Mouse (Mus musculus) v-Abl transformed pro-B cells (cell line): ENCODE measurements around the gene Fbxl4.

Source experiments
- in situ Hi-C, 2 experiments: fragments of 400-800 bp; cut with MboI; formaldehyde crosslinking; loops; one replicate each; pipeline ENCODE4 v1.15.1; 2025; ENCODE audit not compliant: unreplicated experiment in 2 of 2

Gene Fbxl4

DNA sequence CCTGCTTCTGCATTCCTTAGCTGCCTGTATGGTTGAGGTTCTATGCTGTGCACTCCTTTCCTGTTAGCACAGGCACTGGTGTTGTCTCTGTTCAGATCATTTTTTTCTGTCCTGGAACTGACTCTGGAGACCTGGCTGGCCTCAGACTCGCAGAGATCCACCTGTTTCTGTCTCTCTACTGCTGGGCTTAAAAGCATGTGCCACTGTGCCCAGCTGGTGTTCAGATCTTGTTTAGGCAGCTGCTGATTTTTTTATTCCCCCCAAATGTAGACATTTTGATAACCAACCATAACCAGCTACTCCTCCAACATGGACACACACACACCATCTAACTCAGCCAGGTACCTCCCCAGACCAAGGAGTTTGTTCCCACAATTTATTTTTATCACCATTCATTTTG, 112.2 kb downstream of the Fbxl4 start:
- in situ Hi-C loops = no loop called here

DNA sequence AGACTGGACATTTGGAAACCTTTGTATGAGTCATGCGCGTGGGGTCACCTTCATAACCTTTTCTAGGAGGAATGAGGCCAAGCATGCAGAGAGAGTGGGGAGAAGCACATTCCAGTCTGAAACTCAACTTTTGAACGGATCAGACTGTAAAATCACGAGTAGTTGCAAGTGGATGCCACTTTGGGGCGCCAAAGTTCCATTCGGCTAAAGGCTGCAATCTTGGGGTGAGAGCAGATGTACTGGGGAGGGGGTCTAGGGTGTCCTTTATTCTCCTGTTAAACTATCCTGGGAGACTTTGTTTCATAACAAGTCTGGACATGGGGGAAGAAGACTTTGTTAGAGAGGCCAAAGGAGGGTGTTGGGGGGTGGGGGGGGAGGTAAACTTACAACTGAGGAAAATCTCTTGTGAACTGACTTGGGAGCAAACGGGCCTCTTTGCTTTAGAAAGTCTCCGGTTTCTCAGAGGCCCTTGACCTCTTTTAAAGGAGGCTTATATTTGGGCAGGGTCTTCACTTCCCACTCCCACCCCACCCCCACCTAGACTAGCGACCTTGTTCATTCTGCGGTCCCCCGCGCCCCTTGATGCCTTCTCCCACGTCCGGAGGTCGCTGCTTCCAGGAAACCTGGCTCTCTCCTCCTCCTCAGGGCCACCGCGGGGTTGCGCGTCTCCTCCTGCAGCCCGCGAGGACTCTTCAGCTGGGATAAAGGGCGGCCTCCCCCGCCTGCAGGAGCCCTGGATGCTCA, 119.8 kb downstream of the Fbxl4 start:
- in situ Hi-C loops = no loop called here

DNA sequence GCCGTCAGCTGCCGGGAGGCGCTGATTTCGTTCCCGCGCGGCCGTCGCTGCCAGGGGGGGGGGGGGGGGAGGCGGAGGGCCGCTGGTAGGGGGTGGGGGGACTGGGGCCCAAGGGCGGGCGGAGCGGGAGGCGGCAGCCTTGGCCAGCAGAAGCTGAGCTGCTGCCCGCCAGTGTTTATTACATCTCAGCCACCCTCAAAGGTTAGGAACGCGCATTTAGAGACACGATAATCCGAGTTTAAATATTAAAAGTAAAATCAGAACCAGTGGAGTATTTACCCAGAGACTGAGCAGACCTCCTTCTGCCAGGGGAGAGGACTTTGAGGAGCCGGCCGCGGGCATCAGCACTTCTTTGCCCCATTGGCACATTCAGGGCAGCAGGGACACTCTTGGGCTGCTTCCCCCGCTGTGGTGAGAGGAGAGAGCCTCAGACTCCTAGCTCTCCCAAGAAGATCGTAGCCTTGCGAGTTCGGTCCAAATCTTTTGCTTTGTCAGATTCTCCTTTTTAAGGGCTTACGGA, 120.4 kb downstream of the Fbxl4 start:
- in situ Hi-C loops = no loop called here

DNA sequence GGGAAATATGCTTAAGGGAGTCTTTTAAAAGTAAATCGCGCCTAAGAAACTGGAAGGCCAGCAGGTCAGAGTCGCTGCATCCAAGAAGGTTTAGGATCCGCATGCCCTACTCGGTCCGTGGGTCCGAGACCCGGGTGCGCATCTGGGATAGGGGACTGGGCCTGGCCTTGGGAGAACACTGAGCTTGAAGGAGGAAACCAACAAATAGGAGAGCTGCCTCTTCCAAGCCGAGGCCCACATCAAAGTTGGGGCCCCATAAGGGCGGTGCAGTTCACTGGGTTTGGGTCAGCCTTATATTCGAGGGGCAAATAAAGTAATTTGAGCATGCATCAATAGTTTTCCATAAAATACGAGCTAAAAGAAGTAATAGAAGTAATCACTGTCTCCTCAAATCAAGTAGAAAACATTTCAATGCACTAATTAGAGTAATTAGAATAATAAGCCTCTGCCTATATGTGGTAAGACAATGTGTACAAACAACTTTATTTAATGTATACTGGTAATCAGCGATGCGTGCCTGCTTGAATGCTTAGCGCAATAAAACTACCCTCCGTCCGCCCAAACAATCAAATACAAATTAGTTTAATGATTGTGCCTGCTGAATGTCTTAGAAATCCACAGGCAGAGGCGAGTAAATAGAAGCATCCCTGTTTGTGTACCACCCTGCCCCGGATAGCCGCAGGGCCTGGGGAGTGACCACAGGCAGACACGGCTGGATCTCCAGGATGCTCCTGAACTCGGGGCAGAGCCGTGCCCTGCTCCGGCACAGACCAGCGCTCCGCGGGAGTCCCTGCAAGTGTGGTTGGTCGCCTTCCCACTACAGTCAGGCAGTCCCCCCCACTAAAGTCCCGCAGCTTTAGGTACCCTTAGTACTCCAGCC, 121.4 kb downstream of the Fbxl4 start:
- in situ Hi-C loops = no loop called here

DNA sequence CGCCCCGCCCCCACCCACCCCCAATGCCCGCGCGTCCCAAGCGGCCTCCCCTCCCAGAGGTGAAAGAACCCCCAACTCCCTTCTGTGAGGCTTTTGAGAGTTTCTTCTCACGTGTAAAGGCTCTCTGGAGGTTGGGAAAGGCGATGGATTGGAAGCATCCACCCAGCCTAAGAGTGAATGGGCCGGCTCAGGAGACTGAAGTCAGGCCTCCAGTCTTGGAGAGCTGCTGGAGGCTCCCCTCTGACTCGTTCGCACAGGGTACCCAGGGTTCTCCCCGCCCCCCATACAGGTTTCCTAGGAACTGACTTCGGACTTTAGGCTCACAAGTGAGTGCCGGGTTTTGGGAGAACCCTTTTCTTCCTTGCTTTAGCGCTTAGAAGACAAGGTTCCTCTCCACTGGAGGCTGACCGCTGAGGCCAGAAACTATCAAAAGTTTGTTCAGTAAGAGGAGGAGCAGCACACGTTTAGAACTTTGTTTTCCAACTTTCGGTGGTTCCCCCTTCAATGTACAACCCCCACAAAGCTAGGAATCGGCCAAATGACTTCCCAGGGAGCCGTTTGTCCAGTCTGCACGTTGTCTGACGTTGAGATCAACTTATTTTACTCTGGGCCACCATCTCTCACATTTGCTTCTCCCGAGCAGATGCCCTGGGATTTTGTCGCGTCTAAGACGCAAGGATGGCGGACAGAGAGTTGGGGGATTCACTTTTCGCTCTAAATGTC, 122.2 kb downstream of the Fbxl4 start:
- in situ Hi-C loops = no loop called here

DNA sequence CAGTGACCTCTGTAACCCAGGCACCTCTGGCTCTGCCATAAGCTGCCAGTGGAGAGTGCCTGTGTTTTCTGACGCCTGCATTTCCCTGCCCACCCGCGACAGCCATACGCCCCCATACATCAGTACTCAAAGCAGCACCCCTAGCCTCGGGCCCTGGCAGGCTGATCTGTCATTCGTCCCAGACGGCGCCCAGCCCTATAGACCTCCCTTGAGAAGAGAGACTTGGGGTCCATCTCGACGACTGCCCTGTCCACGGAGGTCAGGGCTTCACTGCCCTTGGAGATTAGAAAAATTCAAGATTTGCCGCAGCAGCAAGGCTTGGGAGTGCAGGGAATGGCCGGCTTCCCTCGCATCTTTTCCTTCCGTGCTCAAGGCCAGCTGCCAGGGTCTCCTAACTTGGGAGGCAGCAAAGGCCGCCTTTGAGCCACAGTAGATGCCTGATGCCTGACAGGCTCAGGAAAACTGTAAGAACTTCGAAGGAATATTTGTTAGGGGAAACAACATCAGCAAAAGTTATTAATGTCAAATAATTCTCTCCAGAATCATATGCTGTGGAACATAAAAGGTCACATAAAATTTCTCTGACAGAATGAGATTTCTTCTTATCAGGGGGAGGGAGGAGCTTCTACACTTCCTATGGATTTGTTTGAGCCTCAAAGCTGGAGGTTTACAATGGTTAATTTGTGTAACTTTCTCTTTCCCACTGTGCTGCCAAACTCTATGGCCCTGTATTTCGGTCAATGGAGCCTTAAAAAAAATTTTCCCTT, 122.9 kb downstream of the Fbxl4 start:
- in situ Hi-C loops = no loop called here

DNA sequence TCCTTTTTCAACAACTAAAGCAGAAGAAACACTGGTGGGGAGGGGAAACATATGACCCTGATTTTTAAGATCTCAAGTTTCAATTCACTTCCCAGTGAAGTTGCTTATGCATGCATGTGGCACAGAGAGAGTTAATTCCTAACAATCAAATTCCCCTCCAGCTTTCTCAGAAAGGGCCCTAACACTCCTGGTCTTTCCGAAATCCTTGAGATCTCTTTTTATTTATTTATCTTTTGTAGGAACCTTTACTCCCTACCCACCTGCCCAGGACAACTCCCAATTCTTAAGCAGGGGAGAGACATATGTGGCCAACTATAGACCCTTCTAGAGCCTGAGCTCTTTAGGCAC, 123.5 kb downstream of the Fbxl4 start:
- in situ Hi-C loops = no loop called here

DNA sequence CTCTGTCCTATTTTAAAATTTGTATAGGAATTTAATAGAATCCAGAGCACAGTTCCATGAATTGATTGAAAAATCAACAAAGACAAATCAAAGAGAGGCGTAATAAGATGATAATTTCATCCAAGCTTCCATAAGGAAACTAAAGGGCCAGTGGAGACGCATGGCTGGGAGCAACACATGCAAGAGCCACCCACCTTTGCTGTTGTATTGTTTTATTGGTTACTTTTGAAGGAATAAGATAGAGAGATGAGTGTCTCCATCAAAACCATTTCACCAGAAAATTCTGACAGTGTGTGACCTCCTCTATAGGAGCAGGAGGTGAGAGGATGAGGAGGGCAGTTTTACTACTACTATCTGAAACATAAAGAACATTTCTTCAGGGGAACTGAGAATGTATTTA, 124.8 kb downstream of the Fbxl4 start:
- in situ Hi-C loops = no loop called here

DNA sequence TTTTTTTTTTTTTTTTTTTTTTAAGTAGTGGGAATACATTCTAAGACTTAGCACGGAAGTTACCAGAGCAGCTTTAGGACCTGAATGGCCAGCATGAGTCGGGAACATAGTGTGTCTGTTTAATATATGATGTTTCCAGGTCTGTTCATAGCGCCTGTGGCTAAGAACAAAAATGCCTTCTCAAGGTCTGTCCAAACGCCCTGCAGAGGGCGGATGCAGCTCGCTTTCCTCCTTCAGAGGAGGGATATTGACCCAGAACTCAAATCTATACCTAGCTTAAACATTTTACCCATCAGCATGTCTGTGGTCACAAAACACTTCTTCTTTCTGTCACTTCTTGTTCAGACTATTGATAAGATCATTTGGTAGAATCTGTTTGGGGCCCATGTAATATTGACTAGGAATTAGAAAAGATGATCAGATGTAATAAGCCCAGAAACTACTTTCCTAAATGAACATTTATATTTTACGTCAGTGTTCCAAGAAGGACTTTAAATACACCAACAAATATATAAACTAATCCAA, 125.5 kb downstream of the Fbxl4 start:
- in situ Hi-C loops = no loop called here

DNA sequence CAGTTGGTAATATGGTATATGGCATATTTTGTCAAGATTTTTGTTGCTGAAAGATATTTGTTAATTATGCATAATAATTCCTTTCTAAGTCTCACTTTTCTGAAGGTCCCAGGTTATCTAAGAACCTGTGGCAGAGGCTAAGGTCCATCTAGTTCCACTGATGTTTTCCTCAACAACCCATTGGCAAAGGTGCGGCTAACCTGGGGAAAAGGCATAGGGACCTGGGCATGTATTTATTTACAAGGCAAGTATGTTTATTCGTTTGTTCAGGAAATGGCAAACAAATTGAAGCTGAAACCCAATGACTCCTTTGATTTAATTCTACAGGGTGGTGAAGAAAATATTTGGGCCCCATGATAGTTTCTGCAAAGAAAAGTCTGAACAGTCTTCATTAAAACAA, 126.2 kb downstream of the Fbxl4 start:
- in situ Hi-C loops = no loop called here
